Mouse (Mus musculus): ENCODE results near the gene Apba3. TPM values are rescaled to one million over a fixed set of nuclear protein-coding genes. Genes with fewer than 3 reads are reported as not detected.
A peak's percentile ranks its signal among the peaks of the same experiment; 100 is the strongest.
"Not testable (repeated sequence)": the region's sequence is repeated elsewhere in the genome, so short reads cannot be mapped to it uniquely, and the experiment has no call there.

Gene Apba3
- 72.3 and 90.2 TPM in 2 replicates for total RNA-seq (2012; rRNA removed)

GRCm38 (mm10) chr10:81266211-81267105, at the start of gene Apba3, which contains the start of gene Mrpl54:
Gene Apba3 (plus strand): TSS chr10:81266960.
Gene Mrpl54 (minus strand): TSS chr10:81266934.
- H3K36me3 ChIP-seq (ENCODE audit: control insufficient read depth, insufficient read depth, low read length, poor library complexity, severe bottlenecking): peaks cover 29% of the 10 kb centered on the region; the same call in 1 of the 2 replicates
- H3K4me1 ChIP-seq (ENCODE audit: control insufficient read depth in 2 of 2, insufficient read depth in 2 of 2, low read length in 2 of 2, poor library complexity in 1 of 2): peaks cover under 1 to 5% of the 10 kb centered on the region in 2 experiments; a peak in 2 of 4 replicates
- H3K9me3 ChIP-seq (ENCODE audit: control insufficient read depth, insufficient read depth, low read depth, low read length): no peaks in the 10 kb centered on the region
- H3K4me3 ChIP-seq (ENCODE audit: insufficient read depth in 1 of 2, low read depth in 1 of 2, low read length in 2 of 2, poor library complexity in 1 of 2, severe bottlenecking in 1 of 2): peak within 1 kb of the TSS; percentile 79 to 98
- peak within 1 kb of the TSS; percentile 91 for H3K27ac ChIP-seq (ENCODE audit: insufficient read depth, low read depth, low read length, poor library complexity, severe bottlenecking)
- peak; percentile 93 for TF ChIP-seq HCFC1 (IDR thresholded peaks at IDR 0.05; ENCODE audit: borderline replicate concordance, insufficient read depth, low read length)
- TF ChIP-seq MAFK (IDR thresholded peaks at IDR 0.05; ENCODE audit: insufficient read depth, low read depth, low read length): no peak
- in situ Hi-C loops (cut with MboI; ENCODE audit: low sequenced_read_pairs in 2 of 2, unreplicated experiment in 2 of 2): no loop called here
- peak; percentile 94 for DNase-seq (ENCODE audit: low read depth, low spot score)
- H3K9ac ChIP-seq (ENCODE audit: insufficient read depth, low read depth, low read length, poor library complexity, severe bottlenecking): peak within 1 kb of the TSS; percentile 91

- H3K27ac ChIP-seq (ENCODE audit: insufficient read depth, low read depth, low read length, poor library complexity, severe bottlenecking); H3K4me3 ChIP-seq (ENCODE audit: insufficient read depth in 1 of 2, low read depth in 1 of 2, low read length in 2 of 2, poor library complexity in 1 of 2, severe bottlenecking in 1 of 2); H3K36me3 ChIP-seq (ENCODE audit: control insufficient read depth, insufficient read depth, low read length, poor library complexity, severe bottlenecking); H3K4me1 ChIP-seq (ENCODE audit: control insufficient read depth in 2 of 2, insufficient read depth in 2 of 2, low read length in 2 of 2, poor library complexity in 1 of 2); in situ Hi-C loops (cut with MboI; ENCODE audit: low sequenced_read_pairs in 2 of 2, unreplicated experiment in 2 of 2); DNase-seq (ENCODE audit: low read depth, low spot score); H3K9ac ChIP-seq (ENCODE audit: insufficient read depth, low read depth, low read length, poor library complexity, severe bottlenecking); H3K9me3 ChIP-seq (ENCODE audit: control insufficient read depth, insufficient read depth, low read depth, low read length): not testable (repeated sequence)
Observed at GRCm38 (mm10) chr10:81217267-81217666, 49.5 kb upstream of the Apba3 start.

GRCm38 (mm10) chr10:81217964-81218363, 48.8 kb upstream of the Apba3 start:
- Histone ChIP-seq H3K4me3 (ENCODE audit: insufficient read depth in 1 of 2, low read depth in 1 of 2, low read length in 2 of 2, poor library complexity in 1 of 2, severe bottlenecking in 1 of 2) (no peak overlapping the region), H3K9ac (ENCODE audit: insufficient read depth, low read depth, low read length, poor library complexity, severe bottlenecking) (no peak overlapping the region), H3K36me3 (ENCODE audit: control insufficient read depth, insufficient read depth, low read length, poor library complexity, severe bottlenecking) (no peaks in the 10 kb centered on the region), H3K27ac (ENCODE audit: insufficient read depth, low read depth, low read length, poor library complexity, severe bottlenecking) (no peak overlapping the region), H3K4me1 (ENCODE audit: control insufficient read depth in 2 of 2, insufficient read depth in 2 of 2, low read length in 2 of 2, poor library complexity in 1 of 2) (peaks cover 0 to 2% of the 10 kb centered on the region in 2 experiments; a peak in 1 of 4 replicates), H3K9me3 (ENCODE audit: control insufficient read depth, insufficient read depth, low read depth, low read length) (no peaks in the 10 kb centered on the region)
- no peak for DNase-seq (ENCODE audit: low read depth, low spot score)
- TF ChIP-seq ZC3H11A (IDR thresholded peaks at IDR 0.05; ENCODE audit: borderline replicate concordance, low read depth, low read length) (no peak), ZNF384 (IDR thresholded peaks at IDR 0.05; ENCODE audit: low read depth, low read length) (no peak), HCFC1 (IDR thresholded peaks at IDR 0.05; ENCODE audit: borderline replicate concordance, insufficient read depth, low read length) (no peak), CHD2 (IDR thresholded peaks at IDR 0.05; ENCODE audit: low read depth, low read length) (no peak), MAFK (IDR thresholded peaks at IDR 0.05; ENCODE audit: insufficient read depth, low read depth, low read length) (no peak)
- in situ Hi-C loops (cut with MboI; ENCODE audit: low sequenced_read_pairs in 2 of 2, unreplicated experiment in 2 of 2): no loop called here

- in situ Hi-C loops (cut with MboI; ENCODE audit: low sequenced_read_pairs in 2 of 2, unreplicated experiment in 2 of 2): no loop called here
- H3K4me3 ChIP-seq (ENCODE audit: insufficient read depth in 1 of 2, low read depth in 1 of 2, low read length in 2 of 2, poor library complexity in 1 of 2, severe bottlenecking in 1 of 2): no peak overlapping the region
- no peak overlapping the region for H3K9ac ChIP-seq (ENCODE audit: insufficient read depth, low read depth, low read length, poor library complexity, severe bottlenecking)
- no peaks in the 10 kb centered on the region for H3K9me3 ChIP-seq (ENCODE audit: control insufficient read depth, insufficient read depth, low read depth, low read length)
- no peak for DNase-seq (ENCODE audit: low read depth, low spot score)
- H3K36me3 ChIP-seq (ENCODE audit: control insufficient read depth, insufficient read depth, low read length, poor library complexity, severe bottlenecking): no peaks in the 10 kb centered on the region
- TF ChIP-seq MAFK (IDR thresholded peaks at IDR 0.05; ENCODE audit: insufficient read depth, low read depth, low read length) (no peak), ZNF384 (IDR thresholded peaks at IDR 0.05; ENCODE audit: low read depth, low read length) (no peak), CHD2 (IDR thresholded peaks at IDR 0.05; ENCODE audit: low read depth, low read length) (no peak), ZC3H11A (IDR thresholded peaks at IDR 0.05; ENCODE audit: borderline replicate concordance, low read depth, low read length) (no peak), HCFC1 (IDR thresholded peaks at IDR 0.05; ENCODE audit: borderline replicate concordance, insufficient read depth, low read length) (no peak)
- H3K4me1 ChIP-seq (ENCODE audit: control insufficient read depth in 2 of 2, insufficient read depth in 2 of 2, low read length in 2 of 2, poor library complexity in 1 of 2): peaks cover 0 to 6% of the 10 kb centered on the region in 2 experiments; a peak in 1 of 4 replicates
- H3K27ac ChIP-seq (ENCODE audit: insufficient read depth, low read depth, low read length, poor library complexity, severe bottlenecking): no peak overlapping the region
Observed at GRCm38 (mm10) chr10:81221402-81222015, 45.3 kb upstream of the Apba3 start.

- H3K9ac ChIP-seq (ENCODE audit: insufficient read depth, low read depth, low read length, poor library complexity, severe bottlenecking); H3K9me3 ChIP-seq (ENCODE audit: control insufficient read depth, insufficient read depth, low read depth, low read length); H3K4me1 ChIP-seq (ENCODE audit: control insufficient read depth in 2 of 2, insufficient read depth in 2 of 2, low read length in 2 of 2, poor library complexity in 1 of 2); in situ Hi-C loops (cut with MboI; ENCODE audit: low sequenced_read_pairs in 2 of 2, unreplicated experiment in 2 of 2); H3K36me3 ChIP-seq (ENCODE audit: control insufficient read depth, insufficient read depth, low read length, poor library complexity, severe bottlenecking); H3K27ac ChIP-seq (ENCODE audit: insufficient read depth, low read depth, low read length, poor library complexity, severe bottlenecking); H3K4me3 ChIP-seq (ENCODE audit: insufficient read depth in 1 of 2, low read depth in 1 of 2, low read length in 2 of 2, poor library complexity in 1 of 2, severe bottlenecking in 1 of 2); DNase-seq (ENCODE audit: low read depth, low spot score): not testable (repeated sequence)
Observed at GRCm38 (mm10) chr10:81223731-81224130, 43.0 kb upstream of the Apba3 start.

Data from ES-E14 (cell line).